ENCODE assay signal across 13 mouse cellular contexts in the genomic region with DNA sequence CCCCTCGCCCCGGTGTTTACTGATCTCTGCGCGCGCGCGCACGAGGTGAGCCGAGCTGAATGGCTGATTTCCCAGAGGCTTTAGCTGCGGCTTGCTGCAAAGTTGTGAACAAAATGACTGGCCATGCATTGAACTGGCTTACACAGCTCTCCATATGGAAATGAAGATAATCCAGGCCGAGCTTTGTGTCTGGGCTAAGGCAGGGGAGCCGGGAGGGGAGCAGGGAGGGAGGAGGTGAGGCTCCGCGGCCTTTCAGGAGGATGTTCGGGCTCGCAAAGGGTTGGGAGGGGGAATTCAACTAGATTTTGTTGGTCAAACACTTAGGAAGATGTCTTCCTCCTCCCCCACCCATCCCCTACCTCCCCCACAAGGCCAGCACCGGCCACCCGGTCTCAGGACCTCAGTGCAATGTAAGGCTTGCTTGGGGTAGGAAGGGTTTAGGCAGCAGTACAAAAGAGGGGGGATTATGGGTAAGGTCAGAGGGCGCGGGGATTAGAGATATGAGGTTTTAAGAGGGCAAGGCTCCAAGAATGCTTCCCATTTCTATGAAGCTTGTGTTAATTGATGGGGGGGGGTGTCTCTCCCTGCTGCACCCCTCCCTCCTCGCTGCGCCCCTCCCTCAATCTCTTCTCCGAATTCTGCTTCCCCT.
DNase-seq lines count a peak whose midpoint lies in the region; ATAC-seq and TF ChIP-seq lines count a peak whose summit lies in the region.
"Had no signal": no experiment of that assay in that cellular context is flagged by ENCODE, and none has a peak within 500 bp of the region (broad histone marks: within the 10 kb centered on the region; RNA-seq: fewer than 3 reads in every experiment).

No protein-coding gene starts in this region.

- WGBS in liver, embryonic 11.5 days: 19% methylated on average over 23 of the region's 23 CpGs
- WGBS in liver, postnatal 0 days (ENCODE audit: insufficient replicate concordance): 11% methylated on average over 23 of the region's 23 CpGs
- 3% methylated on average over 22 of the region's 23 CpGs for WGBS in forebrain, embryonic 14.5 days
- WGBS in midbrain, embryonic 10.5 days: 2% methylated on average over 23 of the region's 23 CpGs
- WGBS in intestine, postnatal 0 days: 13% methylated on average over 21 of the region's 23 CpGs

- H3K27me3 ChIP-seq in liver, embryonic 11.5 days (replicated peaks; ENCODE audit: control insufficient read depth, insufficient read depth, low read length): peaks cover 56% of the 10 kb centered on the region
- peaks cover 35% of the 10 kb centered on the region for H3K27me3 ChIP-seq in liver, postnatal 0 days (ENCODE audit: insufficient read depth, low read length)
- no peaks in the 10 kb centered on the region for H3K27me3 ChIP-seq in forebrain, embryonic 14.5 days (replicated peaks; ENCODE audit: control insufficient read depth, insufficient read depth, low read length)
- H3K27me3 ChIP-seq in midbrain, embryonic 10.5 days (ENCODE audit: low read depth, poor library complexity, severe bottlenecking): peaks cover 97% of the 10 kb centered on the region
- 0 out of 2 replicates have a peak, but pooled peaks cover 19% of the 10 kb centered on the region for H3K27me3 ChIP-seq in intestine, postnatal 0 days (replicated peaks; ENCODE audit: control insufficient read depth, insufficient read depth, low read length)

- no peak for DNase-seq in liver, embryonic 11.5 days (ENCODE audit: low spot score)
- DNase-seq in liver, postnatal 0 days: no peak
- DNase-seq in forebrain, embryonic 14.5 days (ENCODE audit: low spot score): peak; percentile 66
- peak; percentile 92 for DNase-seq in midbrain, embryonic 10.5 days (ENCODE audit: low spot score)
- no peak for DNase-seq in frontal cortex, postnatal 10 days (ENCODE audit: low spot score in 2 of 2)
- no peak for DNase-seq in frontal cortex, adult 2 months (ENCODE audit: extremely low spot score in 1 of 2, low spot score in 1 of 2)
- DNase-seq in adrenal gland, adult (ENCODE audit: inconsistent age in 2 of 2, low spot score in 1 of 2): no peak
- DNase-seq: adrenal gland, postnatal 25 days; cerebellum, postnatal 36 days; kidney, adult 11 months; layer of hippocampus, postnatal 36 days had no signal

- no peak overlapping the region for H3K27ac ChIP-seq in liver, embryonic 11.5 days (ENCODE audit: low read depth, low read length)
- no peak overlapping the region for H3K27ac ChIP-seq in liver, postnatal 0 days (ENCODE audit: low read depth)
- no peak overlapping the region for H3K27ac ChIP-seq in forebrain, embryonic 14.5 days (ENCODE audit: low read depth, low read length)
- peak overlapping the region; percentile 80 for H3K27ac ChIP-seq in midbrain, embryonic 10.5 days (replicated peaks)
- no peak overlapping the region for H3K27ac ChIP-seq in intestine, postnatal 0 days (ENCODE audit: low read depth, low read length)

- no peak for TF ChIP-seq CTCF in liver, postnatal 0 days (IDR thresholded peaks at IDR 0.05; ENCODE audit: low read depth)
- no peak for TF ChIP-seq CTCF in intestine, postnatal 0 days (IDR thresholded peaks at IDR 0.05; ENCODE audit: low read depth)

- H3K36me3 ChIP-seq in liver, embryonic 11.5 days (ENCODE audit: control insufficient read depth, insufficient read depth, low read length): no peaks in the 10 kb centered on the region
- no peaks in the 10 kb centered on the region for H3K36me3 ChIP-seq in liver, postnatal 0 days (replicated peaks; ENCODE audit: insufficient read depth, low read length)
- no peaks in the 10 kb centered on the region for H3K36me3 ChIP-seq in forebrain, embryonic 14.5 days (ENCODE audit: control insufficient read depth, insufficient read depth, low read length)
- H3K36me3 ChIP-seq in midbrain, embryonic 10.5 days: no peaks in the 10 kb centered on the region
- H3K36me3 ChIP-seq in intestine, postnatal 0 days (ENCODE audit: control insufficient read depth, insufficient read depth): no peaks in the 10 kb centered on the region

- TF ChIP-seq EP300 in liver, postnatal 0 days (IDR thresholded peaks at IDR 0.05; ENCODE audit: low read depth): no peak

- no peak for ATAC-seq in liver, embryonic 11.5 days (replicated peaks; ENCODE audit: low FRiP score)
- ATAC-seq in liver, postnatal 0 days: no peak
- ATAC-seq in forebrain, embryonic 14.5 days: peak; percentile 55; the same call in 1 of the 2 replicates
- no peak for ATAC-seq in intestine, postnatal 0 days
- ATAC-seq: lung, postnatal 0 days had no signal

- no peaks in the 10 kb centered on the region for H3K9me3 ChIP-seq in liver, embryonic 11.5 days (ENCODE audit: control insufficient read depth, low read length)
- H3K9me3 ChIP-seq in liver, postnatal 0 days (ENCODE audit: low read length): no peaks in the 10 kb centered on the region
- H3K9me3 ChIP-seq in forebrain, embryonic 14.5 days (replicated peaks; ENCODE audit: control insufficient read depth, low read length): 0 out of 2 replicates have a peak, but pooled peaks cover 2% of the 10 kb centered on the region
- H3K9me3 ChIP-seq in midbrain, embryonic 10.5 days (replicated peaks): peaks cover 13% of the 10 kb centered on the region
- no peaks in the 10 kb centered on the region for H3K9me3 ChIP-seq in intestine, postnatal 0 days (ENCODE audit: control insufficient read depth)

- H3K4me1 ChIP-seq in liver, embryonic 11.5 days (replicated peaks; ENCODE audit: control insufficient read depth, insufficient read depth, low read length): no peaks in the 10 kb centered on the region
- no peaks in the 10 kb centered on the region for H3K4me1 ChIP-seq in liver, postnatal 0 days (ENCODE audit: insufficient read depth)
- H3K4me1 ChIP-seq in forebrain, embryonic 14.5 days (ENCODE audit: control insufficient read depth, insufficient read depth, low read length): peaks cover 7% of the 10 kb centered on the region; the same call in 1 of the 2 replicates
- H3K4me1 ChIP-seq in midbrain, embryonic 10.5 days: peaks cover 53% of the 10 kb centered on the region
- H3K4me1 ChIP-seq in intestine, postnatal 0 days (replicated peaks; ENCODE audit: control insufficient read depth, insufficient read depth, low read length): no peaks in the 10 kb centered on the region

- no peak overlapping the region for H3K4me3 ChIP-seq in liver, embryonic 11.5 days (ENCODE audit: low read depth, low read length)
- H3K4me3 ChIP-seq in liver, postnatal 0 days (ENCODE audit: low read depth, low read length): no peak overlapping the region
- no peak overlapping the region for H3K4me3 ChIP-seq in forebrain, embryonic 14.5 days (ENCODE audit: low read depth, low read length)
- peak overlapping the region; percentile 26 for H3K4me3 ChIP-seq in midbrain, embryonic 10.5 days
- H3K4me3 ChIP-seq in intestine, postnatal 0 days (ENCODE audit: low read depth, low read length): no peak overlapping the region

- H3K9ac ChIP-seq in liver, embryonic 11.5 days (ENCODE audit: low read depth, low read length): no peak overlapping the region
- no peak overlapping the region for H3K9ac ChIP-seq in liver, postnatal 0 days (replicated peaks)
- H3K9ac ChIP-seq in forebrain, embryonic 14.5 days (ENCODE audit: low read length): 0 out of 2 replicates have a peak overlapping the region, but pooled peaks have one; percentile 6
- no peak overlapping the region for H3K9ac ChIP-seq in intestine, postnatal 0 days (ENCODE audit: low read depth, low read length)

- 0 out of 2 replicates have a peak overlapping the region, but pooled peaks have one; percentile 18 for H3K4me2 ChIP-seq in liver, embryonic 11.5 days
- no peak overlapping the region for H3K4me2 ChIP-seq in liver, postnatal 0 days (ENCODE audit: low read depth, low read length)
- 0 out of 2 replicates have a peak overlapping the region, but pooled peaks have one; percentile 23 for H3K4me2 ChIP-seq in forebrain, embryonic 14.5 days (ENCODE audit: low read length)
- H3K4me2 ChIP-seq in intestine, postnatal 0 days (replicated peaks; ENCODE audit: low read depth): no peak overlapping the region

Comparison
In these comparisons a context has a peak if more than half of its experiments do, and no peak if none do; other contexts are left out.
1. H3K4me2 ChIP-seq: peak in liver, embryonic 11.5 days (single experiment) and forebrain, embryonic 14.5 days (single experiment); none in liver, postnatal 0 days (single experiment) and intestine, postnatal 0 days (single experiment).
2. DNase-seq: peak in forebrain, embryonic 14.5 days (single experiment) and midbrain, embryonic 10.5 days (single experiment); none in liver, embryonic 11.5 days (single experiment), liver, postnatal 0 days (single experiment), frontal cortex, postnatal 10 days (0 of 2), frontal cortex, adult 2 months (0 of 2) and adrenal gland, adult (0 of 2).